Mouse (Mus musculus) embryo, embryonic 11 days (tissue): Measurements from ENCODE around the gene Otud7b.
A peak's percentile ranks its signal among the peaks of the same experiment; 100 is the strongest.
"Not testable (repeated sequence)": the region's sequence is repeated elsewhere in the genome, so short reads cannot be mapped to it uniquely, and the experiment has no call there.

ENCODE experiments used
- DNase-seq: peaks from one replicate; pipeline ENCODE4 v3.0.0-alpha.2; 2015

Gene Otud7b

DNA sequence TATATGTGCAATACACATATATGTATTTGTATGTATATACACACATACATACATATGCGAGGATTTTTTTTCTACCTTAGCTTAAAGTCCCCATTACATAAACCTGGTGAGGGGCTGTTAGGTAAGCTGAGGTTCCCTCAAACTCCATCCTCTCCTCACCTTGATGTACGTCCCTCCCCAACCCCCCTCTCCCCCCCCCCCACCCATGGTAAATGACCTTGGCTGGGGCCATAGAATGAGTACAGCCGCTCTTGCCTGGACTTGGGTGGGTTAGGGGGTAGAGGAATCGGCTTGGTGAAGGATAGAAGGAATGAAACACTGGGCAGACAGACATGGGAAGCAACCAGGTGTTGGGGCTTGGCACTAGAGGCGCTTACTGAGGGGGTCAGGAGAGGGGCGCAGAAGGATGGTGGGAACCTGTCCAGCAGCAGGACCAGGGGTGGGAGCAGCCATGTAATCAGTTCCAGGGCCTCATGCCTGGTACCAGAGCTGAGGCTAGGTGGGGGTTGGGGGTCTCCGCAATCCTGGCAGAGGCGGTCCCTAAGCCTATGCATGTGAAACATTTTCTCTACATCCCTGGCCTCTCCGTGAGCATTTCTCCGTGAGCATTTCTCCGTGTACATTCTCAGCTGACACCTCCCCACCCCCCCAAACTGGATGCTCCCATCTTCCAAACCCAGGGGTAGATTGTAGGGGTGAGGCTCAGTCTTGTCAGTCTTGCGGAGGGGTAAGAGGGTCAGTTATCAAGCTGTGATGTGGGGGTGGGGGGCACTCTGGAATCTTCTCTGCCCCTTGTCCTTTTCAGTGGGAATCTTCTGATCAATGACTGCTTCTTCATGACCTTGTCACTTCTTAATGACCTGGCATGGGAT is 77.4 kb downstream of the Otud7b start:
- peak; percentile 36 for DNase-seq

DNA sequence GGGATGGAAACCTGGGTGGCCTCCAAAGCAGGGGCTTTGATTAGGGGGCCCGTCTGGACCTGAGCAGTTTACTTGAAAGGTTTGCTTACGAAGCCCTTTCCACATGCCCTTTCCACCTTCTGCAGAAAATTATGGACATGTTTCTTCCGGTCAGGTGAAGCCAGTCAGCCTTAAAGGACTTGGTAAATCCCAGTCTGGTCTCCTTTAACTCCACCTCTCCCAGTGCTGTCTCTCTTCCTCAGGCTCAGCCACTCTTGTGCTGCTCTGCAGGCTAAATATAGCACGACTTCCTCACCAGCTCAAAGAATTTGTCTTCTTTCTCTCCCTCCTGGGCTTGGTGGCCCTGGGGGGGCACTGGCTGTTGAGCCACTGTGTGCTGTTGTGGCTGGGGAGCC is 78.1 kb downstream of the Otud7b start:
- DNase-seq: no peak

DNA sequence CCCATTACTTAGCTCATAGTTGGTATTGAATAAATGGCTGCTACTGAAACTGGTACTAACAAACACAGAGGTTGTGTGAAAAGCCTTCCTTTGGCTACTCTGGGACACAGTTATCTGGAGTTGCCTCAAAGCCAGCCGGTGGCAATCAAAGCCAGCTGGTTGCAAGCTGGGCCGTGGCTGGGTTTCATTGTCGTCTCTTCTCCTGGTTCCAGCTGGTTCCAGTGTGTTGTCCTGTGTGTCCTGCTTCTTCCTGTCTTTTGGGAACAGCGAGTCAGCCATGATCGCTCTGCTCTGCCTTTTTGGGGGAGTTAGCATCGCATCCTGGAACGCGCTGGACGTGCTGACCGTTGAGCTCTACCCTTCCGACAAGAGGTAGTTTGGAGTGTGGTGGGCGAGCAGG is 88.7 kb downstream of the Otud7b start:
- DNase-seq: no peak

DNA sequence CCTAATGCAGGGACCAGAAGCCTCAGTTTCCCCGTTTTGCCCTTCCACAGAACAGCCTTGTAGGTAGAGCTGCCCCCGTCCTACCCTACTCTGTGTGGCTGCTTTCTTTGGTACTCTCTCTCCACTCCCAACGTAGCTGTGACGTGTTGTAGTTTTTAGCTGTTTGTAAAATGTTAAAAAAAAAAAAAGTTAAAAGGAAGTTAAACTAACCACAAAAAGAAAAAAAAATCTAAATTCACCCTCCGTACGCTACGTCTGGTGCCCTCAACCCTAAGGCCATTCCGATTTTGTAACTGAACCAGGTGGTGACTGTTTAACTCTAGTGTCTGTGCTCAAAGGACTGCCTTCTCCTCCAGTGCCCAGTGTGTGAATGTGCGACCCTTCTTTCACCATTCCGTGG is 90.6 kb downstream of the Otud7b start:
- DNase-seq: no peak

DNA sequence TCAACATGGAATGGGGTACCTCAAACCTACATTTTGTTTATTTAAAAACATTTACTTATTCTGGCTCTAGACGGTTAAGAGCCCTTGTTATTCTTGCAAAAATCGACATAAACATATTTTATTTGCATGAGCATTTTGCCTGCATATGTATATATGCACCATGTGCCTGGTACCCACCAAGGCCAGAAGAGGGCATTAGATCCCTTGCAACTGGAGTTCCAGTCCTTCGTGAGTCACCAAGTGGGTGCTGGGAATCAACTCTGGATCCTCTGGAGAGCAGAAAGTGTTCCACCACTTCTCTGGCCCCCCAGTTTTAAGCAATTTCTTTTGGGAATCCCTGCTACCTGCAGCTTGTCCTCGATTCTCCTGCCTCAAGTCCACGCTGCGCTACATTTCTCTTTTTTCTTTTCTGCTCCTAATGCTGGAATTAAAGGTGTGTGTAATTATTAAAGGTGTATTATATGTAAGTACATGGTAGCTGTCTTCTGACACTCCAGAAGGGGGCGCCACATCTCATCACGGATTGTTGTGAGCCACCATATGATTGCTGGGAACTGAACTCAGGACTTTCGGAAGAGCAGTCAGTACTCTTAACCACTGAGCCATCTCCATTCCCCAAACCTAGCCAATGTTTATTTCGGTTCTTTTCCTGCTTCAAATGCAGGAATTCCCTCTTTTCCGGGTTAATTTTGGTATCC is 91.4 kb downstream of the Otud7b start:
- DNase-seq: no peak

DNA sequence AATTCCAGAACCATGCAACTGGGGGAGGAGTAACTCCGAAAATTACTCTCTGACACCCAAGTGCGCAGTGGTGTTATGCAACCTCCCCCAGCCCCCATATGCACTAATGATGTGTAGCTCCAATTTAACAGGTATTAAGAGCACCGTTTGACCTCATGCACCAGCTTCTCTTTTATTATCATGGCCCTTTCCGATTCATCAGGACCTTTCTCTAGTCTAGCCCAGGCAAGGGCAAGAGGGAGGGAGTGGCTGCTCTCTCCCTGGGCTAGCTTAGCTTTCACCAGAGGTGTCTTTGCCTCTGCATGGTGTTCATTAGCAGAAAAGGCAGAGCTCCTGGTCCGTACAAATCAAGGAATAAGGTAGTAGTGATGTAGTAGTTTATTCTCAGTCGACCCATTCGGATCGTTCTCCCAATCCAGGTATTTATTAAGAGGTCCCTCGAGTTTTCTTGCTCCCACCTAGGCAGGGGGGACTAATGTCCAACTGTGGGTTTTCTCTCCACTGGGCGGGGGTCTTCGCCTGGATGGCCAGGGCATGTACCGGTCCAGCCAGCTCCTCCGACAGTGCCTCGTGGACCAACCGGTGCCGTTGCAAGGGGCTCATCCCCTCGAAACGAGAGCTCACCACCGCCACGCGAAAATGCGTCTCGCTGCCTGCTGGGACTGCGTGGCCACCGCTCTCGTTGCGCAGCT is 92.3 kb downstream of the Otud7b start:
- DNase-seq: no peak

DNA sequence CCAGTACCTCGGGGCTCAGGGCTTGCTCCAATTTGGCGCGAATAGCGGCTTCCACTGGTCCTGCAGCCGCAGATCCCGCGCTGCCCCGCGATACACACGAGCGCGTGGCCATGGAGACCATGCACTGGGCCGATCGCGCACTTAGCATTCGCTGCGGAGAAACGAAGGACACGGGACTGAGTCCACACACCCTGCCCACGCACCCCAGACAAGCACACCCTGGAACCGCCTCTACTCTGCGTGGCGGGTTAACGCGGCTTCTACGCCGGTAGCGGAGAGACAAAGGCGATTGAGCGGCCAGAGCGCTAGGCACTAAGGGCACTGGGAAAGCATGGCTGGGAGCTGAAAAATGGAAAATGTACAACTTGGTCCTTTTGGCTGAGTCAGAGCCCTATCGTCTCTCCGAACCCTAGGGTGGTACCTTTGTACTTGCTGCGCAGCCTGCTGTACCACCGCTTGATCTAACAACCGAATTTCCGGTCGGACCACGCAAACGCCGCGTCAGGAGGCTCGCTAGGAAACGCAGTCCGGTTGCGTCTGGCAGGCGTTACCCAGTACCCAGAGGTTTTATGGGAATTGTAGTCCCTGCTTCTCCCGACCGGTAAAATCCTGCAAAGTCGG is 92.9 kb downstream of the Otud7b start:
- peak; percentile 96 for DNase-seq

DNA sequence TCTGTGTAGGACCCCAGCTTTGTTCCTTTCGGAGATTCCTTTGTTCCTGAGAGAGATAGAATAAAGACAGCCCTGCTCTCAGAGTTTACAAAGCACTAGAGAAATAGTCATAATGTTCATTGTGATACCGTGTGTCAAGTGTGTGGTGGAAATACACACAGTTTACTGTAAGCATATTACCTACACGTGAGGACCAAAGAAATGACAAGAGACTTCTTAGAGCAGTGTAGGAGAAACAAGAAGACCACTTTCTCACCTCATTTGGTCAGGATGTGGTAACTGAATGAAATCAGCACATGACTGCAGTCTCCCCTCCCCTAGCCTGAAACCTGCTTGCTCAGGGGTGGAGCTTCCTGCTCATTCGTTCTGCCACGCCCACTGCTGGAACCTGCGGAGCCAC is 93.9 kb downstream of the Otud7b start:
- DNase-seq: peak; percentile 41

DNA sequence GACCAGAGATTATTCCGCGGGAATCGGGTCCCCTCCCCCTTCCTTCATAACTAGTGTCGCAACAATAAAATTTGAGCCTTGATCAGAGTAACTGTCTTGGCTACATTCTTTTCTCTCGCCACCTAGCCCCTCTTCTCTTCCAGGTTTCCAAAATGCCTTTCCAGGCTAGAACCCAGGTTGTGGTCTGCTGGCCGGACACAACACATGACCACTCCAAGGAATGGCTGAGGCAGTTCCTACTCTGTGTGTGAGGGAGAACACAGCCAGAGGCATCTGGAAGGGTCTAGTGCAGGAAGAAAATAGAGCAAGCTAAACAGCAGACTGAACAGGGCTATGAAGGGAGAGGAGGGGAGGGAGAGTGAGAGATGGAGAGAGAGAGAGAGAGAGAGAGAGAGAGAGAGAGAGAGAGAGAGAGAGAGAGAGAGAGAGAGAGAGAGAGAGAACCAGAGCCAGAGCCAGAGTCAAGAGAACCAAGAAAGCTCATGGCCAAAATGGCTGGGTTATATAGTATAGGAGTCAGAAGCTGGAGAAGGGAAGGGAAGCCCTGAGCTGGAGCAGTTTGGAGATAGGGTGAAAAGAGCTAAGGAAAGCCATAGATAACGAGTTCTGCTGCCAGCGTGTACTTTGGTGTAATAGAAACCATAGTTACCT is 94.4 kb downstream of the Otud7b start:
- DNase-seq: not testable (repeated sequence)

DNA sequence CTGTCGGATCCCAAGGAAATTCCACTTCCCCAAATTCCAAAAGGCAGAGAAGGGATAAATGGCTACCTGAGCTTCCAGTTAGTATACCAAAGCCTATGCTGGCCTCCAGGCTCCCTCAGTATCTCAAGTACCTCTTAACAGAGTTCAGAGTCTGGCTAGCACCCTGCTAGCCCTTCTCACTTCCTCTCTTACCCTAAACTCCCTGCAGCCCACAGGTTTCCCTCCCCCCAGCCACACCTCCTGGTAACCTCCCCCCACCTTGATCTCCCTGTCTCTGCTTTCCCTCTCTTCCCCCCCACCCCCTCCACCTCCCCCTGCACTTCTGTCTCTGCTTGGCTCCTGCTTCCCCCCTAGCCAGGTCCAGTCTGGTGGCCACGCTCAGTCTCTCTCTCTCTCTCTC is 95.4 kb downstream of the Otud7b start:
- DNase-seq: no peak

DNA sequence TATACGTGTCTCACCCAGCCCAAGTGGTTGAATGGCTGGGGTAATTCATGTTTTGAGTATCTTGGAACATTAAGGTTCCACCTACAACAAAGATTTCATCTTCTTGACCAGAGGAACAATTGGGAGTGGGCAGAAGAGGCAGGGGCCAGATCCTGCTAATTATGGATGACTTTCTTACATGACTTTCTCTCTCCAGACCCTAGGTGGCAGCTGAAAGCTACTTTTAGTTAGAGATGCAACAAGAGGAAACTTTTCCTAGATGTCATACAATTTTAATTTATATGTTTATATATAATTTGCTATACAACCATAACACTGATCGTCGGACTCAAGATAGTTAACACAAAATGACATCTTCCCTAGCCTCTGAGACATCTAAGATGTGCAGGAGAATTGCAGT is 103.5 kb downstream of the Otud7b start:
- no peak for DNase-seq

DNA sequence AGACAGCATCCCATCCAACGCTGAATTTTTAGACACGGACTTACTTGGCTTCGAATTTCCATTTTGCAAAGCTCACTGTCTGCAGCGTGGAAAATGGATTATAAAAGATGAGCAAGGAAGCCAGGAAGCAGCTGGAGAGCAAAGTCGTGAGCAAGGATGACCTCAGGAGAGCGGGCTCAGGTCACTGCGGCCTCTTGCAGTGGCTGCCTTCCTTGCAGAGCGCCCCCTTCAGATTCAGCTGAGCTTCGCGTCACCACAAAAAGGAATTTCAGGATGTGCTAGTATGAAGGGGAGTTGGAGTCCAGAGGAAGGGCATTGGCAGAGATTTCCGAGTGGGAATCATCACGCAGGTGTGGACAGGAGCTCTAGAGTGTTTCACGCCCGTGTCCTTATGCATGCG is 104.9 kb downstream of the Otud7b start:
- DNase-seq: peak; percentile 44
